Mouse (Mus musculus): Measurements from ENCODE around the gene Nrf1.

DNA sequence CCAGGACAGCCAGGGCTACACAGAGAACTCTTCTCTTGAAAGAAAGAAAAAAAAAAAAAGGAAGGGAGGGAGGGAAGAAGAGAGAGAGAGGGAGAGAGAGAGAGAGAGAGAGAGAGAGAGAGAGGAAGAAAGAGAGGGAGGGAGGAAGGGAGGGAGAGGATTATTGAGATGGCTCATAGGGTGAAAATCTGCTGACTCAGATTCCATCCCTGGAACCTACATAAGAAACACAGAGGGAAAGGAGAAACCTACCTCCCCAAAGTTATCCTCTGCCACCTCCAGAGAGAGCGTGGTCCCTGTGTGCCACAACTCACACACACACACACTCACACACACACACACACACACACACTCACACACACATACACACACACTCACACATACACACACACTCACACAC, 41.9 kb upstream of the Nrf1 start:
- TF ChIP-seq CTCF (IDR thresholded peaks at IDR 0.05; ENCODE audit: control insufficient read depth, insufficient read depth, insufficient replicate concordance, low read depth, low read length) (no peak), POLR2A (IDR thresholded peaks at IDR 0.05; ENCODE audit: control insufficient read depth, low read depth, low read length) (no peak)

All from testis, adult 2 months (tissue).